Mouse (Mus musculus): ENCODE results near the gene Stxbp3. TPM values are rescaled to one million over a fixed set of nuclear protein-coding genes. Genes with fewer than 3 reads are reported as not detected.

Gene Stxbp3
- polyA plus RNA-seq, 1 experiment: 4.9 TPM

DNA sequence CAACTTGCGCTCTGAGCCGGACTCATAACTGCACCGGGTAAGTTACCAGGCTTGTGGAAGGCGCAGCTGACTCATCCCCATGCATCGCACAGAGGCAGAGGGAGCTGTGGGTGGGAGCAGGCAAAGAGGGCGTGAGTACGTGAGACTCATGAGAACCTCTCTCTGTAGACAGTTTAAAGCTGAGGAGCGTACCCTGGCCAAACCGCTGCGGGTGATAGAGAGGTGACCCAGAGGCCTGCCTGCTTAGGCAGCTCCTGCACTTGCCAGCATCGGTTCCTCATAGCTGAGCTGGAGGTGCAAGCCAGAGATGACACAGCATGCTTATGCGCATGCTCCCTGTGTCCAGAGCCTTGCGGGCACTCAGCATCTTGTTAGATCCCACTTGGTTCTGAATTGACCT is 68.1 kb downstream of the Stxbp3 start:
- peak overlapping the region; percentile 48 for H3K4me3 ChIP-seq (ENCODE audit: control insufficient read depth, low read depth, low read length)
- H3K4me1 ChIP-seq (ENCODE audit: control insufficient read depth, insufficient read depth, low read length): peaks cover 6% of the 10 kb centered on the region; the same call in 1 of the 2 replicates
- TF ChIP-seq CTCF (IDR thresholded peaks at IDR 0.05; ENCODE audit: control insufficient read depth, insufficient read depth, insufficient replicate concordance, low read depth, low read length) (no peak), POLR2A (IDR thresholded peaks at IDR 0.05; ENCODE audit: control insufficient read depth, low read depth, low read length) (no peak)

DNA sequence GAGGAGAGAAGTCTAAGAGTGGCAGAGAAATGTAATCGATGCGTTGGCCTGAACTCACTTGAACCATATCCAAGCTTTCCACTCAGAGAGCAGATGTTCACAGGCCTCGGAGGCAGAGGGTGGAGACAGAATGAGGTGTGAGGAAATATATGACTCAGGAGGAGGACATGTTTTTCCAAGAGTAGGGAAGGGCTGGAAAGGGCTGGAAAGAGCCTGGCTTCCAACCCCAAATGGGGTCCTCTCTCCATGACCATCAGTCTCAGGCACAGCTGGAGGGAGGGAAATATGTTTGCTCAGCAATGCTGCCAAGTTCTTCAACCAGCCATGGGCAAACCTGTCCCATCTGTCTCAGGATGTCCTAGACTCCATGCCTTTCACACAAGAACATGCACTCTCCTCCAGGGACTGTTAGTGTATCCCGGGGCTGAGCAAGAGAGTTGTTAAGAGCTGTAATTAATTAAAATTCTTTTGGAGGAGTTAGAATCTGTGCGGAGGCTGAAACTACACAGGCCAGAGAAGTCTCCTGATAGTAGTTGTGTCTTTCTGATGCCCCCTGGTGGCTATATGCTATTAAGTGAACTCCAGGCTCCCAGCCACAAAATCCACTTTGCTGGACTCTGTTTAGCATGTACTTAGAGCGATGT is 69.5 kb downstream of the Stxbp3 start:
- Histone ChIP-seq H3K27me3 (ENCODE audit: control insufficient read depth, insufficient read depth, low read length) (no peaks in the 10 kb centered on the region), H3K27ac (ENCODE audit: control insufficient read depth, insufficient read depth, low read depth, low read length) (no peak overlapping the region), H3K4me1 (ENCODE audit: control insufficient read depth, insufficient read depth, low read length) (peaks cover 6% of the 10 kb centered on the region; the same call in 1 of the 2 replicates), H3K4me3 (ENCODE audit: control insufficient read depth, low read depth, low read length) (no peak overlapping the region), H3K36me3 (ENCODE audit: control insufficient read depth, insufficient read depth, low read length) (no peaks in the 10 kb centered on the region)
- no peak for TF ChIP-seq CTCF (IDR thresholded peaks at IDR 0.05; ENCODE audit: control insufficient read depth, insufficient read depth, insufficient replicate concordance, low read depth, low read length)
- TF ChIP-seq POLR2A (IDR thresholded peaks at IDR 0.05; ENCODE audit: control insufficient read depth, low read depth, low read length): no peak

More for the DNA sequence above, 68.1 kb downstream of the Stxbp3 start:
- no peaks in the 10 kb centered on the region for H3K36me3 ChIP-seq (ENCODE audit: control insufficient read depth, insufficient read depth, low read length)
- no peak overlapping the region for H3K27ac ChIP-seq (ENCODE audit: control insufficient read depth, insufficient read depth, low read depth, low read length)
- H3K27me3 ChIP-seq (ENCODE audit: control insufficient read depth, insufficient read depth, low read length): no peaks in the 10 kb centered on the region

DNA sequence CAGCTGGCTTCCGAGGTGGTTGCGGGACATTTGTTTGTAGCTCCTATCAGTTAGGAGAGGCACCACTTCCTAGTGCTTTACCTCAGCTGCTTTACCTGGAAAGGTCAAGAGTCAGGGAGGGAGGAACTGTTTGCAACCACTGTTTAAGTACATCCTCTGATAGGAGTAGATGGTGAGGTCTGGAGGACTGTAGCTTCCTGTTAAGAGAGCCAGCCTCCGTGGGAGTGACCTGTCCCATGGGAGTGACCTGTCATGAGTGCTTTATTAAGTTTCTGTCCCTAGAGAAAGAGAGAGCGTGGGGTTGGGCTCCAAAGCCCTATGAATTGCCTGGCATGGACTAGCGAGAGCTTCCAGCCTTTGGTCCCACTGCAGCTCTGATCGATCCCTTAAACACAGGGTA is 70.8 kb downstream of the Stxbp3 start:
- H3K27ac ChIP-seq (ENCODE audit: control insufficient read depth, insufficient read depth, low read depth, low read length): no peak overlapping the region

DNA sequence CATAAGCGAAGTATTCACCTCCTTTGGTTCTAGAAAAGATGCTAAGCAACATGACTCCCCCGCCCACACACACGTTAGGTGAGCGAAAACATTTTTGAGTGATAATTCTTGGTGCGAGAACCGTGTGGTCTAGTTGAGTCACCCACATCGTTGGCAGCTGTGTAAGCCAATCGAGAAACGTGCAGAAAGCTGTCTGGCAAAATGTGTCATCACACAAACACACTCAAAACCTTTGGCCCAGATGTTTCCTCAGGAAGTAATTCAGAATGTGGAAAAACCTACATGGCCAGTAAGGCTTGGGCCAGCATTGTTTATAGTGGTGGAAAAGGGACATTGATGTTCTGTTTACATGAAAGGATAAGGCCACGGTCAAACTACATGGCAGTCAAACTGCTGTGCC is 72.9 kb downstream of the Stxbp3 start:
- no peaks in the 10 kb centered on the region for H3K27me3 ChIP-seq (ENCODE audit: control insufficient read depth, insufficient read depth, low read length)
- TF ChIP-seq CTCF (IDR thresholded peaks at IDR 0.05; ENCODE audit: control insufficient read depth, insufficient read depth, insufficient replicate concordance, low read depth, low read length) (no peak), POLR2A (IDR thresholded peaks at IDR 0.05; ENCODE audit: control insufficient read depth, low read depth, low read length) (no peak)
- H3K27ac ChIP-seq (ENCODE audit: control insufficient read depth, insufficient read depth, low read depth, low read length): no peak overlapping the region
- peaks cover 4% of the 10 kb centered on the region; the same call in 1 of the 2 replicates for H3K4me1 ChIP-seq (ENCODE audit: control insufficient read depth, insufficient read depth, low read length)
- H3K4me3 ChIP-seq (ENCODE audit: control insufficient read depth, low read depth, low read length): no peak overlapping the region
- H3K36me3 ChIP-seq (ENCODE audit: control insufficient read depth, insufficient read depth, low read length): no peaks in the 10 kb centered on the region

More for the DNA sequence above, 70.8 kb downstream of the Stxbp3 start:
- Histone ChIP-seq H3K4me1 (ENCODE audit: control insufficient read depth, insufficient read depth, low read length) (peaks cover 6% of the 10 kb centered on the region; the same call in 1 of the 2 replicates), H3K36me3 (ENCODE audit: control insufficient read depth, insufficient read depth, low read length) (no peaks in the 10 kb centered on the region), H3K27me3 (ENCODE audit: control insufficient read depth, insufficient read depth, low read length) (no peaks in the 10 kb centered on the region), H3K4me3 (ENCODE audit: control insufficient read depth, low read depth, low read length) (no peak overlapping the region)
- TF ChIP-seq POLR2A (IDR thresholded peaks at IDR 0.05; ENCODE audit: control insufficient read depth, low read depth, low read length): no peak
- TF ChIP-seq CTCF (IDR thresholded peaks at IDR 0.05; ENCODE audit: control insufficient read depth, insufficient read depth, insufficient replicate concordance, low read depth, low read length): no peak

DNA sequence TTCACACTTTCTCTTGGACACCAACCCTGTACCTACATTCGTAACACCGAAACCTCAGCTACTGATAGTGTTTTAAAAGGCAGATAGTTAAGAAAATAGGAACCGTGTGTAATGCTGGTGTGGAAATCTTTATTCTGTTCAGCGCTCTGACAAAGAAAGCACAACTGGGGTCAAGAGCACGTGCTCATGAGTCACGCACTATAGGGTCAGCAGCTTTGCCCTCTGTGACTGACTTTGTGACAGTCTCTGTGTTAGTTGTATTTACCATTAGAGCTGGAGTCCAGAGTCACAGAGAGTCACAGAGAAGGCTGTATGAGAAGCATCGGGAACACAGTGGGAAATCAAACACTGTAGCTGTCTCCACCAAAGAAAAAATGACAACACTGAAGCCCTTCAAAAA is 73.4 kb downstream of the Stxbp3 start:
- no peaks in the 10 kb centered on the region for H3K4me1 ChIP-seq (ENCODE audit: control insufficient read depth, insufficient read depth, low read length)
- no peaks in the 10 kb centered on the region for H3K27me3 ChIP-seq (ENCODE audit: control insufficient read depth, insufficient read depth, low read length)
- no peak for TF ChIP-seq POLR2A (IDR thresholded peaks at IDR 0.05; ENCODE audit: control insufficient read depth, low read depth, low read length)
- no peak for TF ChIP-seq CTCF (IDR thresholded peaks at IDR 0.05; ENCODE audit: control insufficient read depth, insufficient read depth, insufficient replicate concordance, low read depth, low read length)
- H3K27ac ChIP-seq (ENCODE audit: control insufficient read depth, insufficient read depth, low read depth, low read length): no peak overlapping the region
- H3K36me3 ChIP-seq (ENCODE audit: control insufficient read depth, insufficient read depth, low read length): no peaks in the 10 kb centered on the region
- H3K4me3 ChIP-seq (ENCODE audit: control insufficient read depth, low read depth, low read length): no peak overlapping the region

DNA sequence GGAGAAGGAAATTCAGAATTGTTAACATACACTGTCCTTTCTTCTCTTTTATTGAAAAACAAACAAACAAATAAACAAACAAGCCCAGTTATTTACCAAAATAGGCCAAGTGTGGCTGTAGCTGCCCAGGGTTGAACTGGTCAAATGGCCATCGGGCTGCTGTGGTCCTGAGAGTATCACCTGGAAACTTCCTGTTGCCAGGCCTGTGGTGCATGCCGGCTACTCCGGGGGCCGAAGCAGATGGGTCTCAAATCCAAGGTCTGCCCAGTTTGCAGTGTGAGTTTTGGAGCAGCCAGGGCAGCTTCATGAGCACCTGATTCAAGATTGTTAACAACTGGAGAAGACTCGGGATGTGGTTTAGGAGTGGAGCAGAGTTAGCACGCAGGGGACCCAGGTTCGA is 74.8 kb downstream of the Stxbp3 start:
- no peaks in the 10 kb centered on the region for H3K36me3 ChIP-seq (ENCODE audit: control insufficient read depth, insufficient read depth, low read length)
- H3K27ac ChIP-seq (ENCODE audit: control insufficient read depth, insufficient read depth, low read depth, low read length): no peak overlapping the region
- TF ChIP-seq POLR2A (IDR thresholded peaks at IDR 0.05; ENCODE audit: control insufficient read depth, low read depth, low read length) (no peak), CTCF (IDR thresholded peaks at IDR 0.05; ENCODE audit: control insufficient read depth, insufficient read depth, insufficient replicate concordance, low read depth, low read length) (no peak)
- H3K27me3 ChIP-seq (ENCODE audit: control insufficient read depth, insufficient read depth, low read length): no peaks in the 10 kb centered on the region
- H3K4me1 ChIP-seq (ENCODE audit: control insufficient read depth, insufficient read depth, low read length): no peaks in the 10 kb centered on the region
- no peak overlapping the region for H3K4me3 ChIP-seq (ENCODE audit: control insufficient read depth, low read depth, low read length)

DNA sequence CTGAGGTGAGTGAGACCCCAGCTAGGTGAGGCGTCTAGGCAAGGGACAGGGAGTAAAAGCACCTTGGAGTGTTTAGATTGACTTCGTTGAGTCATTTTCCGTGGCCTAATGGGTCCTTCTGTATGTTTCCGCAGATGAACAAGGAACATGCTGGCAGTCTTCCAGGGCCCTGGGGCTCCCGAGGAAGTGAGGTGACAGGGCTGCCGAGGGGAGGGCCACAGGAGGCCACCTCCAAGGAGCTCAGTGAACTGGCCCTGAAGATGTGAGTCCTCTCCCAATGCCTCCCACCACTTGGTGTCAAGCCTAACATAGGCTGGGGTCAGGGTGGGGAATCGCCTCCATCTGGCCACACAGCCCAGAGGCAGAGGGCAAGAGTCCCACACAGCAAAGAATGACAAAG is 75.3 kb downstream of the Stxbp3 start:
- Histone ChIP-seq H3K27me3 (ENCODE audit: control insufficient read depth, insufficient read depth, low read length) (no peaks in the 10 kb centered on the region), H3K36me3 (ENCODE audit: control insufficient read depth, insufficient read depth, low read length) (no peaks in the 10 kb centered on the region), H3K27ac (ENCODE audit: control insufficient read depth, insufficient read depth, low read depth, low read length) (no peak overlapping the region), H3K4me3 (ENCODE audit: control insufficient read depth, low read depth, low read length) (no peak overlapping the region), H3K4me1 (ENCODE audit: control insufficient read depth, insufficient read depth, low read length) (no peaks in the 10 kb centered on the region)
- TF ChIP-seq CTCF (IDR thresholded peaks at IDR 0.05; ENCODE audit: control insufficient read depth, insufficient read depth, insufficient replicate concordance, low read depth, low read length): no peak
- no peak for TF ChIP-seq POLR2A (IDR thresholded peaks at IDR 0.05; ENCODE audit: control insufficient read depth, low read depth, low read length)

All from testis, adult 2 months (tissue).